Mouse (Mus musculus): ENCODE data around the gene Tmem217. TPM values are rescaled to one million over a fixed set of nuclear protein-coding genes. Genes with fewer than 3 reads are reported as not detected.

The Tmem217 gene
- total and polyA plus RNA-seq, 2 experiments from 2014 or later, result 0.23 TPM; not detected in 1

DNA sequence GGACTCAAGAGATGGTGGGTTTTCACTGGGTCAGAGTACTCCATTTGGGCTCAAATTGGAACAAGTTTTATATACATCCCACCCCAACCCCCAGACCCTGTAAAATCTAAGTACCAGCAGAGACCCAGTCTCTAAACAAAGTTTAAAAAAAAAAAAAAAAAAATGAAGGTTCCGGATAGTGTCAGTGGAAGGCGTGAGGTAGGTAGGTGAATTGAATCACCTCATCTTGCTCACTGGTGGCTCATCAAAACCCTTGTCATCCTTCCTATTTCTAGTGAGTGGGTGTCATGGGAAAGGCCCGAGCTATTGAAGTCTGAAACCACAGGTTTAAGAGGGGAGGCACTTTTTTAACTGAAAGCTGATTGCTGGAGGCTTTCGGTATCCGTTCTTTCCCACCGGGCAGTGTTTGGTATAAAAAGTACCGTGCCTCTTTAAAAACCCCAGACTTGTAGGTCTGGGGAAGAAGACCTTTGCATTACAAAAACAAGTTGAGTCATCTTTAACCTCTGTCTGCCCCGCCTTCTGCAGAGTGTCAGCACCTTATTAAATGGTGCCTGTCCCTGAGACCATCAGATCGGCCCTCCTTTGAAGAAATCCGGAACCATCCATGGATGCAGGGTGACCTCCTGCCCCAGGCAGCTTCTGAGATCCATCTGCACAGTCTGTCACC, 58.0 kb downstream of the Tmem217 start:
- no peak for ATAC-seq (ENCODE audit: insufficient read depth, low read depth)
- no peak for DNase-seq (ENCODE audit: low spot score)
- Histone ChIP-seq H3K9ac (replicated peaks; ENCODE audit: low read depth, low read length) (no peak overlapping the region), H3K36me3 (replicated peaks; ENCODE audit: control insufficient read depth, insufficient read depth, low read length) (peaks cover 19% of the 10 kb centered on the region), H3K4me2 (ENCODE audit: low read depth, low read length) (peak overlapping the region; percentile 68; the same call in 1 of the 2 replicates), H3K9me3 (replicated peaks; ENCODE audit: control insufficient read depth, low read length) (no peaks in the 10 kb centered on the region), H3K4me1 (ENCODE audit: control insufficient read depth, insufficient read depth) (peaks cover 13% of the 10 kb centered on the region; the same call in 1 of the 2 replicates), H3K27me3 (ENCODE audit: control insufficient read depth, insufficient read depth, low read length) (no peaks in the 10 kb centered on the region), H3K27ac (ENCODE audit: low read depth) (no peak overlapping the region), H3K4me3 (ENCODE audit: low read depth, low read length) (0 out of 2 replicates have a peak overlapping the region, but pooled peaks have one; percentile 2)
- WGBS, result 77% methylated on average over 10 of the region's 10 CpGs
- no peak for TF ChIP-seq EP300 (IDR thresholded peaks at IDR 0.05; ENCODE audit: low read depth)
- no peak for TF ChIP-seq CTCF (IDR thresholded peaks at IDR 0.05; ENCODE audit: low read depth)

DNA sequence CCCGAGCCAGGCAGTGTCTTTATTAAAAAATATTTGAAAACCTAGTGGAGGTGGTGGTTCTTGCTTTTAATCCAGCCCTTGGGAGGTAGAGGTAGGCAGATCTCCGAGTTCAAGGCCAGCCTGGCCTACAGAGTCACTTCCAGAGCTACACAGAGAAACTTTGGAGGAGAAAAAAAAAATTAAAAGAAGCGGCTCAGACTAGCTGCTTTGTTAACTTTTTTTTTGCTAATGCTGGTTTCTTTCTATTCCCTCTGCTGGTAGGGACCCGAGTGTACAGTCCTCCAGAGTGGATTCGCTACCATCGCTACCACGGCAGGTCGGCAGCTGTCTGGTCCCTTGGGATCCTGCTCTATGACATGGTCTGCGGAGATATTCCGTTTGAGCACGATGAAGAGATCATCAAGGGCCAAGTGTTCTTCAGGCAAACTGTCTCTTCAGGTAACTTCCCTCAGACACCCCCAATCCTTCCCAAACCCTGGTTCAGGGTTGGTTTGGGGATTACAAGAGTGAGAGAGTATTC, 58.7 kb downstream of the Tmem217 start:
- TF ChIP-seq CTCF (IDR thresholded peaks at IDR 0.05; ENCODE audit: low read depth), result no peak
- no peak for TF ChIP-seq EP300 (IDR thresholded peaks at IDR 0.05; ENCODE audit: low read depth)
- Histone ChIP-seq H3K4me2 (ENCODE audit: low read depth, low read length) (peak overlapping the region; percentile 68), H3K36me3 (replicated peaks; ENCODE audit: control insufficient read depth, insufficient read depth, low read length) (peaks cover 19% of the 10 kb centered on the region), H3K9me3 (replicated peaks; ENCODE audit: control insufficient read depth, low read length) (no peaks in the 10 kb centered on the region), H3K4me1 (ENCODE audit: control insufficient read depth, insufficient read depth) (peaks cover 19% of the 10 kb centered on the region; the same call in 1 of the 2 replicates), H3K27me3 (ENCODE audit: control insufficient read depth, insufficient read depth, low read length) (no peaks in the 10 kb centered on the region), H3K9ac (replicated peaks; ENCODE audit: low read depth, low read length) (peak overlapping the region; percentile 100; the same call in 1 of the 2 replicates), H3K27ac (ENCODE audit: low read depth) (peak overlapping the region; percentile 98; the same call in 1 of the 2 replicates), H3K4me3 (ENCODE audit: low read depth, low read length) (peak overlapping the region; percentile 98)
- 75% methylated on average over 11 of the region's 11 CpGs for WGBS
- ATAC-seq (ENCODE audit: insufficient read depth, low read depth) (no peak), DNase-seq (ENCODE audit: low spot score) (no peak)

DNA sequence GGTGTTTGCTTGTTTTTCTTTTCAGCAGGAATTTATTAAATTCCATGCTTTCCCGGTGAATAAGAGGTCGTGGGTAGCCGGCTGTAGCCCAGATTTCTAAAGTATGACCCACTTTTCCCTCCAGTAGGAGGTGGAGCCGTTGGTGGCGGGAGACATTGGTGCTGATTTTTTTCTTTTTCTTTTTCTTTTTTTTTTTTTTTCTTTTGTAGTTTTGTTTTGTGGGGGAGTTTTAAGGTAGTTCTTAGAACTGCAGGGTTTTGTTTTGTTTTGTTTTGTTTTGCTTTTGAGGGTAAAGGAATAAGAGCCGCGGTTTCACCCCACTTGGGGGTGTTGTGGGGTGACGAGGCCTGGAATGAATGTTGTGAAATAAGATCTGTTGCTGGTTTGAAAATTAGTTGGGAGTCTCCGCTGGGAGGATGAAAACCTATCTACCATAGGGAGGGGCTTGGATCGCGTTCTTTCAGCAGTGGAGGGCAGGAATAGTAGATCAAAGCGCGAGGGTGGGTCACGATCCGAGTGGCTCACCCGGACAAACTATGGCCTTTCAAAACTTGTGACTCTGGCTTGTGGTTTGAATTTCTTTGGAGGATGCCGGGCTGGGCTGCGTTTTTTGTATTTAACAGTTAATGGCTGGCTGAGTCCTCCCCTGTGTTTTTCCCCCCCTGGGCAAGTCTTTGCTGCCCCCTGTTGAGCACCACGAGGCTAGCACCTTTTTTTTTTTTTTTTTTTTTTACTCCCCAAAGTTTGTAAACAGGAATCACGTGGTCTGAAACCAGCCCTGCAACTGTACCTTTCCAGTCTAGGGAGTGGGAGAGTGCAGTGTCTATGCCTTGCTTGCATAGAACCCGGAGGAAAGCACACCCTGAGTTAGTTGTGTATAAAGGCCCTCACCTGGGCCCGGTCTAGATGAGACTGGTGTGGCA, 59.7 kb downstream of the Tmem217 start:
- Histone ChIP-seq H3K27me3 (ENCODE audit: control insufficient read depth, insufficient read depth, low read length) (no peaks in the 10 kb centered on the region), H3K27ac (ENCODE audit: low read depth) (peak overlapping the region; percentile 98), H3K9me3 (replicated peaks; ENCODE audit: control insufficient read depth, low read length) (no peaks in the 10 kb centered on the region), H3K4me1 (ENCODE audit: control insufficient read depth, insufficient read depth) (peaks cover 18% of the 10 kb centered on the region; the same call in 1 of the 2 replicates), H3K4me3 (ENCODE audit: low read depth, low read length) (peak overlapping the region; percentile 98), H3K4me2 (ENCODE audit: low read depth, low read length) (peak overlapping the region; percentile 68), H3K36me3 (replicated peaks; ENCODE audit: control insufficient read depth, insufficient read depth, low read length) (peaks cover 19% of the 10 kb centered on the region), H3K9ac (replicated peaks; ENCODE audit: low read depth, low read length) (peak overlapping the region; percentile 100)
- DNase-seq (ENCODE audit: low spot score) (peak; percentile 79), ATAC-seq (ENCODE audit: insufficient read depth, low read depth) (no peak)
- 2% methylated on average over 22 of the region's 22 CpGs for WGBS
- peak; percentile 74 for TF ChIP-seq CTCF (IDR thresholded peaks at IDR 0.05; ENCODE audit: low read depth)
- TF ChIP-seq EP300 (IDR thresholded peaks at IDR 0.05; ENCODE audit: low read depth), result 0 out of 2 replicates have a peak, but pooled peaks have one; percentile 27

DNA sequence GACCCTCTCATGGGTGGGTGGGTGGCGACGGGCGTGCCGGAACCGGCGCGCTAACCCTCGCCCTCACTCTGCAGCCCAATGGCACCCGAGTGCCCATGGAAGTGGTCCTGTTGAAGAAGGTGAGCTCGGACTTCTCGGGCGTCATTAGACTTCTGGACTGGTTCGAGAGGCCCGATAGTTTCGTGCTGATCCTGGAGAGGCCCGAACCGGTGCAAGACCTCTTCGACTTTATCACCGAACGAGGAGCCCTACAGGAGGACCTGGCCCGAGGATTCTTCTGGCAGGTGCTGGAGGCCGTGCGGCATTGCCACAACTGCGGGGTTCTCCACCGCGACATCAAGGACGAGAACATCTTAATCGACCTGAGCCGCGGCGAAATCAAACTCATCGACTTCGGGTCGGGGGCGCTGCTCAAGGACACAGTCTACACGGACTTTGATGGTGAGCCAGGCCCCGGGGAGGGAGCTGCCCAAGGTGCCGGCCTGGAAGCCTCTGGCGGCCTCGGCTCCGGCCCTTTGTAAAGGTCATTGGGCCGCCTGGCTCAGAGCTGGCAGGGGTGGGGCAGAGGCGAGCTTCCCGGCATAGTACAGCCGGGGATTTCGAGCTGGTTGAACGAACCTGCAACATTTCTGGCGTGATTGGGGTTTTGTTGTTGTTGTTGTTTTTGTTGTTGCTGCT, 60.5 kb downstream of the Tmem217 start:
- peak overlapping the region; percentile 100 for H3K9ac ChIP-seq (replicated peaks; ENCODE audit: low read depth, low read length)
- ATAC-seq (ENCODE audit: insufficient read depth, low read depth), result no peak
- peaks cover 19% of the 10 kb centered on the region for H3K36me3 ChIP-seq (replicated peaks; ENCODE audit: control insufficient read depth, insufficient read depth, low read length)
- no peaks in the 10 kb centered on the region for H3K9me3 ChIP-seq (replicated peaks; ENCODE audit: control insufficient read depth, low read length)
- H3K4me3 ChIP-seq (ENCODE audit: low read depth, low read length), result peak overlapping the region; percentile 98
- H3K27ac ChIP-seq (ENCODE audit: low read depth), result peak overlapping the region; percentile 98
- peak overlapping the region; percentile 68 for H3K4me2 ChIP-seq (ENCODE audit: low read depth, low read length)
- peaks cover 18% of the 10 kb centered on the region; the same call in 1 of the 2 replicates for H3K4me1 ChIP-seq (ENCODE audit: control insufficient read depth, insufficient read depth)
- H3K27me3 ChIP-seq (ENCODE audit: control insufficient read depth, insufficient read depth, low read length), result no peaks in the 10 kb centered on the region
- DNase-seq (ENCODE audit: low spot score), result peak; percentile 50
- WGBS, result under 1% methylated on average over 48 of the region's 48 CpGs
- TF ChIP-seq CTCF (IDR thresholded peaks at IDR 0.05; ENCODE audit: low read depth), result no peak

Data from heart, postnatal 0 days (tissue).